Mouse (Mus musculus): ENCODE measurements around the gene CK137956.

DNA sequence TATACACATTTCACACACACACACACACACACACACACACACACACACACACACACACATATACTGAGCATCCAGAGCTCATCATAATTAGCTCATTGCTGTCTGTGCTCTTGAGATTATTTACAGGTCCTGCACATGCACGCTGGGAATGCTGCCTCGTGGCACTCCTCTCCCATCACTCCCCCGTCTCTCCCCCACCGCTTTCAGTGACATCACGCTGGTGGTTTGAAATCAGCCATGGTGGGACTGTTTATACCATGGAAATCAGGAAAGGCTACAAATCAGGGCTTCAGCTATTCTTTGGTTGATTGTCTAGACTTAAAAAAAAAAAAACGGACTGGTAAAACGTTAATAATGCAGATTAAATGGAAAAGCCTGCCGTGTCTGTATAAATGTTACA lies 63.6 kb downstream of the CK137956 start:
- no peak for TF ChIP-seq CTCF (IDR thresholded peaks at IDR 0.05; ENCODE audit: low read depth)
- no peak for TF ChIP-seq EP300 (IDR thresholded peaks at IDR 0.05; ENCODE audit: low read depth)

Measured in heart, postnatal 0 days (tissue).